Mouse (Mus musculus) liver, embryonic 18 days (tissue): ENCODE measurements around the gene Gna13. TPM values are rescaled to one million over a fixed set of nuclear protein-coding genes. Genes with fewer than 3 reads are reported as not detected.

Experiments used
- polyA plus RNA-seq: library from polyadenylated mRNA; depleted of rRNA; stranded (reverse); fragments of >200 nt; gene quantifications from 2 replicates; pipeline ENCODE4 v1.2.3, GENCODE M21; 2012; rRNA removed

The Gna13 gene
- polyA plus RNA-seq = 12.8 and 13.2 TPM in 2 replicates

GRCm38 (mm10) chr11:109362463-109363190 lies at the start of gene Gna13:
Gene Gna13 (plus strand): TSS chr11:109362831.

GRCm38 (mm10) chr11:109413617-109414016 lies 51.0 kb downstream of the Gna13 start, which contains the start of gene 9930022D16Rik:
Gene 9930022D16Rik (plus strand): TSS chr11:109413917.

GRCm38 (mm10) chr11:109425392-109426271 lies 63.0 kb downstream of the Gna13 start, which contains the start of gene Amz2:
Gene Amz2 (plus strand): TSS chr11:109425946.

Other genes starting within 250 kb of the Gna13 start
- gene E030025P04Rik, start 218.5 kb upstream of the Gna13 start, polyA plus RNA-seq = not detected in 2 replicates
- 0.08 and 0.12 TPM in 2 replicates for gene Rgs9, start 64.7 kb upstream of the Gna13 start, polyA plus RNA-seq
- gene 9930022D16Rik, start 51.1 kb downstream of the Gna13 start, polyA plus RNA-seq = not detected in 2 replicates
- gene Amz2, start 63.1 kb downstream of the Gna13 start, polyA plus RNA-seq = 12.7 and 12.8 TPM in 2 replicates
- gene Arsg, start 110.5 kb downstream of the Gna13 start, polyA plus RNA-seq = 4.1 and 5.6 TPM in 2 replicates
- 3.3 and 4.0 TPM in 2 replicates for gene Slc16a6, start 110.8 kb downstream of the Gna13 start, polyA plus RNA-seq
- gene Wipi1, start 249.1 kb downstream of the Gna13 start, polyA plus RNA-seq = 8.3 and 8.9 TPM in 2 replicates